Mouse (Mus musculus) liver, embryonic 12.5 days (tissue): ENCODE data around the gene Naa50. TPM values are rescaled to one million over a fixed set of nuclear protein-coding genes. Genes with fewer than 3 reads are reported as not detected.

Experiments
- ATAC-seq: fragments of 200-750 bp; cut with Nextera tagmentation; 2 replicates; pipeline ENCODE4 v1.8.0; 2017; ENCODE audit warnings: moderate number of reproducible peaks, mild to moderate bottlenecking, moderate library complexity
- H3K27ac ChIP-seq: fragments of 300-500 bp; sonication (generic); 2 replicates; pipeline ENCODE4 v1.5.1; 2016; ENCODE audit warnings: mild to moderate bottlenecking
- H3K27me3 ChIP-seq: fragments of 300-500 bp; sonication (generic); replicated peaks from 2 replicates; pipeline ENCODE4 v1.6.1; 2016; ENCODE audit warnings: mild to moderate bottlenecking, moderate library complexity
- H3K36me3 ChIP-seq: fragments of 300-500 bp; sonication (generic); 2 replicates; pipeline ENCODE4 v1.6.1; 2016; ENCODE audit warnings: mild to moderate bottlenecking, moderate library complexity
- H3K4me1 ChIP-seq: fragments of 300-500 bp; sonication (generic); 2 replicates; pipeline ENCODE4 v1.6.1; 2016
- H3K4me2 ChIP-seq: fragments of 300-500 bp; sonication (generic); 2 replicates; pipeline ENCODE4 v1.6.1; 2016; ENCODE audit warnings: mild to moderate bottlenecking, moderate library complexity
- H3K4me3 ChIP-seq: fragments of 300-500 bp; sonication (generic); 2 replicates; pipeline ENCODE4 v1.5.1; 2016; ENCODE audit warnings: mild to moderate bottlenecking, moderate library complexity
- H3K9ac ChIP-seq: fragments of 300-500 bp; sonication (generic); 2 replicates; pipeline ENCODE4 v1.6.1; 2016; ENCODE audit warnings: mild to moderate bottlenecking, moderate library complexity
- H3K9me3 ChIP-seq: fragments of 300-500 bp; sonication (generic); replicated peaks from 2 replicates; pipeline ENCODE4 v1.6.1; 2016; ENCODE audit warnings: mild to moderate bottlenecking, moderate library complexity
- WGBS: fragments of 180-500 bp; shearing (Covaris S2); methylation state at CpG from one replicate; pipeline ENCODE4 v1.1.7; 2016; ENCODE audit not compliant: insufficient replicate concordance; 5-methylcytosine and 5-hydroxymethylcytosine counted together
- polyA plus RNA-seq: library from polyadenylated mRNA; unstranded; fragments of >200 nt; fragmentation: Nextera tagmentation; extraction: Ambion mirVana; gene quantifications from 2 replicates; pipeline ENCODE4 v1.2.1, GENCODE M21; 2016

Naa50 gene
- polyA plus RNA-seq, 1 experiment from 2014 or later = 129 TPM

GRCm38 (mm10) chr16:44154497-44155057 lies 14.9 kb downstream of the Naa50 start:
- peaks cover 21% of the 10 kb centered on the region for H3K36me3 ChIP-seq
- H3K27me3 ChIP-seq = no peaks in the 10 kb centered on the region
- 58% methylated on average over 6 of the region's 6 CpGs for WGBS
- H3K9ac ChIP-seq = no peak overlapping the region
- no peak overlapping the region for H3K4me3 ChIP-seq
- no peak for ATAC-seq
- H3K4me2 ChIP-seq = no peak overlapping the region
- no peak overlapping the region for H3K27ac ChIP-seq
- H3K9me3 ChIP-seq = no peaks in the 10 kb centered on the region
- H3K4me1 ChIP-seq = peaks cover 24% of the 10 kb centered on the region

GRCm38 (mm10) chr16:44159325-44159724 lies 19.7 kb downstream of the Naa50 start:
- H3K4me3 ChIP-seq = no peak overlapping the region
- 49% methylated on average over 7 of the region's 7 CpGs for WGBS
- no peaks in the 10 kb centered on the region for H3K9me3 ChIP-seq
- H3K27ac ChIP-seq = no peak overlapping the region
- no peak overlapping the region for H3K9ac ChIP-seq
- no peaks in the 10 kb centered on the region for H3K27me3 ChIP-seq
- peaks cover 32% of the 10 kb centered on the region for H3K36me3 ChIP-seq
- H3K4me2 ChIP-seq = no peak overlapping the region
- ATAC-seq = no peak
- peaks cover 19% of the 10 kb centered on the region for H3K4me1 ChIP-seq

- Histone ChIP-seq H3K9me3 (no peaks in the 10 kb centered on the region), H3K4me3 (no peak overlapping the region), H3K4me1 (peaks cover 10% of the 10 kb centered on the region), H3K4me2 (no peak overlapping the region), H3K27me3 (no peaks in the 10 kb centered on the region), H3K27ac (no peak overlapping the region), H3K36me3 (peaks cover 18% of the 10 kb centered on the region), H3K9ac (no peak overlapping the region)
- no peak for ATAC-seq
- 77% methylated on average over 2 of the region's 2 CpGs for WGBS
Measured at GRCm38 (mm10) chr16:44163831-44164230, 24.2 kb downstream of the Naa50 start.

- Histone ChIP-seq H3K9me3 (no peaks in the 10 kb centered on the region), H3K27me3 (no peaks in the 10 kb centered on the region), H3K4me2 (no peak overlapping the region), H3K4me1 (0 out of 2 replicates have a peak, but pooled peaks cover 4% of the 10 kb centered on the region), H3K36me3 (peaks cover 5% of the 10 kb centered on the region), H3K9ac (no peak overlapping the region), H3K4me3 (no peak overlapping the region), H3K27ac (no peak overlapping the region)
- peak; percentile 49; the same call in 1 of the 2 replicates for ATAC-seq
- 58% methylated on average over 3 of the region's 3 CpGs for WGBS
Measured at GRCm38 (mm10) chr16:44165182-44165581, 25.6 kb downstream of the Naa50 start.

GRCm38 (mm10) chr16:44168990-44169389 lies 29.4 kb downstream of the Naa50 start:
- peaks cover 11% of the 10 kb centered on the region for H3K4me1 ChIP-seq
- no peaks in the 10 kb centered on the region for H3K36me3 ChIP-seq
- 79% methylated on average over 4 of the region's 4 CpGs for WGBS
- no peak overlapping the region for H3K4me2 ChIP-seq
- H3K27me3 ChIP-seq = no peaks in the 10 kb centered on the region
- no peak overlapping the region for H3K27ac ChIP-seq
- ATAC-seq = no peak
- no peak overlapping the region for H3K9ac ChIP-seq
- no peaks in the 10 kb centered on the region for H3K9me3 ChIP-seq
- H3K4me3 ChIP-seq = no peak overlapping the region

GRCm38 (mm10) chr16:44172297-44173154 lies 32.9 kb downstream of the Naa50 start:
- WGBS = under 1% methylated on average over 26 of the region's 26 CpGs
- Histone ChIP-seq H3K27me3 (no peaks in the 10 kb centered on the region), H3K4me3 (peak overlapping the region; percentile 91), H3K9ac (peak overlapping the region; percentile 96), H3K9me3 (no peaks in the 10 kb centered on the region), H3K36me3 (no peaks in the 10 kb centered on the region), H3K4me2 (peak overlapping the region; percentile 91), H3K27ac (peak overlapping the region; percentile 95), H3K4me1 (peaks cover 43% of the 10 kb centered on the region)
- ATAC-seq = peak; percentile 97

GRCm38 (mm10) chr16:44173155-44173941 lies 33.7 kb downstream of the Naa50 start, which contains the start of gene Usf3:
Gene Usf3 (plus strand): TSS chr16:44173246.
- H3K4me2 ChIP-seq = peak within 1 kb of the TSS; percentile 91
- peak within 1 kb of the TSS; percentile 91 for H3K4me3 ChIP-seq
- no peaks in the 10 kb centered on the region for H3K9me3 ChIP-seq
- peak within 1 kb of the TSS; percentile 96 for H3K9ac ChIP-seq
- peak within 1 kb of the TSS; percentile 95 for H3K27ac ChIP-seq
- no peaks in the 10 kb centered on the region for H3K27me3 ChIP-seq
- H3K4me1 ChIP-seq = peaks cover 48% of the 10 kb centered on the region
- peak; percentile 58 for ATAC-seq
- peaks cover 2% of the 10 kb centered on the region; the same call in 1 of the 2 replicates for H3K36me3 ChIP-seq
- WGBS = 1% methylated on average over 57 of the region's 77 CpGs

GRCm38 (mm10) chr16:44173966-44174530 lies 34.4 kb downstream of the Naa50 start:
- 7% methylated on average over 7 of the region's 7 CpGs for WGBS
- peaks cover 7% of the 10 kb centered on the region for H3K36me3 ChIP-seq
- ATAC-seq = no peak
- H3K4me1 ChIP-seq = peaks cover 54% of the 10 kb centered on the region
- peak overlapping the region; percentile 96 for H3K9ac ChIP-seq
- H3K4me3 ChIP-seq = peak overlapping the region; percentile 91
- H3K9me3 ChIP-seq = no peaks in the 10 kb centered on the region
- peak overlapping the region; percentile 95 for H3K27ac ChIP-seq
- peak overlapping the region; percentile 91 for H3K4me2 ChIP-seq
- no peaks in the 10 kb centered on the region for H3K27me3 ChIP-seq

GRCm38 (mm10) chr16:44175001-44175400 lies 35.4 kb downstream of the Naa50 start:
- peaks cover 56% of the 10 kb centered on the region for H3K4me1 ChIP-seq
- no peaks in the 10 kb centered on the region for H3K9me3 ChIP-seq
- H3K36me3 ChIP-seq = peaks cover 13% of the 10 kb centered on the region
- no peaks in the 10 kb centered on the region for H3K27me3 ChIP-seq
- 13% methylated on average over 1 of the region's 1 CpGs for WGBS
- peak overlapping the region; percentile 91 for H3K4me3 ChIP-seq
- H3K4me2 ChIP-seq = peak overlapping the region; percentile 91
- peak overlapping the region; percentile 96 for H3K9ac ChIP-seq
- peak overlapping the region; percentile 95 for H3K27ac ChIP-seq
- no peak for ATAC-seq

GRCm38 (mm10) chr16:44176511-44176910 lies 36.9 kb downstream of the Naa50 start:
- Histone ChIP-seq H3K27me3 (no peaks in the 10 kb centered on the region), H3K4me1 (peaks cover 56% of the 10 kb centered on the region), H3K4me3 (no peak overlapping the region), H3K27ac (peak overlapping the region; percentile 95), H3K9ac (no peak overlapping the region; the same call in 1 of the 2 replicates), H3K9me3 (no peaks in the 10 kb centered on the region), H3K36me3 (peaks cover 20% of the 10 kb centered on the region), H3K4me2 (peak overlapping the region; percentile 91)
- WGBS = 60% methylated on average over 2 of the region's 2 CpGs
- ATAC-seq = no peak

- no peak for ATAC-seq
- Histone ChIP-seq H3K27ac (peak overlapping the region; percentile 60), H3K27me3 (no peaks in the 10 kb centered on the region), H3K4me1 (peaks cover 55% of the 10 kb centered on the region), H3K4me3 (no peak overlapping the region), H3K4me2 (peak overlapping the region; percentile 25; the same call in 1 of the 2 replicates), H3K36me3 (peaks cover 29% of the 10 kb centered on the region), H3K9me3 (no peaks in the 10 kb centered on the region), H3K9ac (peak overlapping the region; percentile 27; the same call in 1 of the 2 replicates)
- WGBS = 69% methylated on average over 1 of the region's 1 CpGs
Measured at GRCm38 (mm10) chr16:44178555-44178954, 38.9 kb downstream of the Naa50 start.
